Mouse (Mus musculus) forebrain, embryonic 15.5 days (tissue): Measurements from ENCODE around the gene Ncor1. TPM values are rescaled to one million over a fixed set of nuclear protein-coding genes. Genes with fewer than 3 reads are reported as not detected.

ENCODE experiments used
- ATAC-seq: fragments of 200-750 bp; cut with Nextera tagmentation; replicated peaks from 2 replicates; pipeline ENCODE4 v1.8.0; 2017; ENCODE audit warnings: mild to moderate bottlenecking, moderate TSS enrichment, moderate library complexity
- H3K27ac ChIP-seq: fragments of 300-500 bp; sonication (generic); replicated peaks from 2 replicates; pipeline ENCODE4 v1.5.1; 2015; ENCODE audit warnings: mild to moderate bottlenecking, inconsistent platforms
- H3K27me3 ChIP-seq: fragments of 300-500 bp; sonication (generic); 2 replicates; pipeline ENCODE4 v1.6.1; 2015; ENCODE audit warnings: inconsistent platforms
- H3K36me3 ChIP-seq: fragments of 300-500 bp; sonication (generic); 2 replicates; pipeline ENCODE4 v1.6.1; 2015; ENCODE audit warnings: mild to moderate bottlenecking, inconsistent platforms
- H3K4me1 ChIP-seq: fragments of 300-500 bp; sonication (generic); 2 replicates; pipeline ENCODE4 v1.6.1; 2015; ENCODE audit warnings: inconsistent platforms
- H3K4me2 ChIP-seq: fragments of 300-500 bp; sonication (generic); replicated peaks from 2 replicates; pipeline ENCODE4 v1.6.1; 2015; ENCODE audit warnings: mild to moderate bottlenecking, inconsistent platforms
- H3K4me3 ChIP-seq: fragments of 300-500 bp; sonication (generic); 2 replicates; pipeline ENCODE4 v1.5.1; 2015; ENCODE audit warnings: mild to moderate bottlenecking, inconsistent platforms
- H3K9ac ChIP-seq: fragments of 300-500 bp; sonication (generic); replicated peaks from 2 replicates; pipeline ENCODE4 v1.6.1; 2015; ENCODE audit warnings: mild to moderate bottlenecking, inconsistent platforms
- H3K9me3 ChIP-seq: fragments of 300-500 bp; sonication (generic); 2 replicates; pipeline ENCODE4 v1.6.1; 2016; ENCODE audit warnings: inconsistent platforms
- WGBS: fragments of 180-500 bp; shearing (Covaris S2); methylation state at CpG from one replicate; pipeline ENCODE4 v1.1.7; 2015; ENCODE audit warnings: mixed read lengths; 5-methylcytosine and 5-hydroxymethylcytosine counted together
- polyA plus RNA-seq: library from polyadenylated mRNA; unstranded; fragments of >200 nt; fragmentation: Nextera tagmentation; extraction: Ambion mirVana; gene quantifications from 2 replicates; pipeline ENCODE4 v1.2.1, GENCODE M21; 2015

Gene Ncor1
- polyA plus RNA-seq, 1 experiment from 2014 or later, result 213 TPM

GRCm38 (mm10) chr11:62280675-62281600 lies 177.4 kb downstream of the Ncor1 start, which contains the start of the genes Zswim7 and Ttc19:
TSS of gene Zswim7 (minus strand) at chr11:62281375.
TSS of gene Ttc19 (plus strand) at chr11:62281473.
- peaks cover 23% of the 10 kb centered on the region for H3K36me3 ChIP-seq
- peak within 1 kb of the TSS; percentile 77 for H3K4me2 ChIP-seq
- H3K27me3 ChIP-seq, result no peaks in the 10 kb centered on the region
- H3K9me3 ChIP-seq, result no peaks in the 10 kb centered on the region
- WGBS, result under 1% methylated on average over 68 of the region's 68 CpGs
- H3K27ac ChIP-seq, result peak within 1 kb of the TSS; percentile 82
- H3K4me1 ChIP-seq, result peaks cover 11% of the 10 kb centered on the region
- peak within 1 kb of the TSS; percentile 74 for H3K9ac ChIP-seq
- H3K4me3 ChIP-seq, result peak within 1 kb of the TSS; percentile 73
- ATAC-seq, result peak; percentile 97

- Histone ChIP-seq H3K9ac (no peak overlapping the region), H3K27ac (no peak overlapping the region), H3K4me2 (no peak overlapping the region), H3K27me3 (no peaks in the 10 kb centered on the region), H3K36me3 (no peaks in the 10 kb centered on the region), H3K4me1 (peaks cover 11% of the 10 kb centered on the region), H3K4me3 (no peak overlapping the region), H3K9me3 (no peaks in the 10 kb centered on the region)
- 28% methylated on average over 5 of the region's 5 CpGs for whole genome bisulfite sequencing
- no peak for ATAC-seq
Measured at GRCm38 (mm10) chr11:62278027-62278426, 180.3 kb downstream of the Ncor1 start.

- WGBS, result 65% methylated on average over 8 of the region's 8 CpGs
- H3K4me2 ChIP-seq, result no peak overlapping the region
- H3K4me3 ChIP-seq, result no peak overlapping the region
- H3K27me3 ChIP-seq, result no peaks in the 10 kb centered on the region
- peaks cover 4% of the 10 kb centered on the region for H3K4me1 ChIP-seq
- H3K27ac ChIP-seq, result no peak overlapping the region
- no peaks in the 10 kb centered on the region for H3K9me3 ChIP-seq
- H3K9ac ChIP-seq, result no peak overlapping the region
- H3K36me3 ChIP-seq, result no peaks in the 10 kb centered on the region
- no peak for ATAC-seq
Measured at GRCm38 (mm10) chr11:62277086-62277485, 181.3 kb downstream of the Ncor1 start.

DNA sequence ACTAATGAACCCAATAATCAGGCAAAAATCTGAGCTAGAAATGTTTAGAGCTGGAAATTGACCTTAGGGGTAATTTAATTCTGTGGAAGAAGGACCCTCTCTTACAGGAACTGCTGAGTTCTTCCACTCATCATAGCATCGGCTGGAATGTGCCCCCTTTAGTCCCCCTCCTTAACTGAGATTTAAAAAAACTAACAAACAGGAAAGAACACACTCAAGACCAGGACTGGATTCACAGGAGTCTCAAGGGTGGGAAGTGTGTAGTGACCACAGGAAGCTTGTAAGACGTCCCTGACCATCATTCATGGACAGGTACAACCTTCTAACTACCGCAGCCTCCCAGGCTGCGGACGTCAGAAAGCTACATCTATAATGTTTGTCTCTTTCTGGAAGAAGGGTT lies 187.5 kb downstream of the Ncor1 start:
- WGBS, result 71% methylated on average over 5 of the region's 5 CpGs

DNA sequence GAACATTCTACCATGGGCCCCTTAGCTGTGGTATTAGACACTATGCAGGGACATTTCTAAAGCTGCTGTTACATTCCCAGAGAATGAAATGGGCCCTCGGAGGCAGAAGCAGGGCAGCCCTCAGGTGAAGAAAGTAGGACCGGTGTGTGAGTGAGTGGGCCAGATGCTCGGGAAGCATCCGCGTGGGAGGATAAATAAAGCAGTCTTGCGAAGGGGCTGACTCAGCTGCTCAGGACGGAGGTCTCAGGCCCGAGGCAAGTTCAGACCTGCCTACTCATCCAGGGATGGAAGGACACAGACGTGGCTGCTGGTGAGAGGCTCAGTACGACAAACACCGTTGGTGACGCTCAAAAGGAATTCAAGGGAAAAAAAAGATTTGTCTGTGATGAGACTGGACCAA lies 189.2 kb downstream of the Ncor1 start:
- Histone ChIP-seq H3K27ac (no peak overlapping the region), H3K4me3 (no peak overlapping the region), H3K4me1 (peaks cover 15% of the 10 kb centered on the region), H3K36me3 (no peaks in the 10 kb centered on the region), H3K4me2 (no peak overlapping the region), H3K9ac (no peak overlapping the region), H3K27me3 (no peaks in the 10 kb centered on the region), H3K9me3 (no peaks in the 10 kb centered on the region)
- 89% methylated on average over 12 of the region's 12 CpGs for WGBS
- no peak for ATAC-seq

More for the DNA sequence above, 187.5 kb downstream of the Ncor1 start:
- peaks cover 15% of the 10 kb centered on the region for H3K4me1 ChIP-seq
- no peaks in the 10 kb centered on the region for H3K36me3 ChIP-seq
- no peak for ATAC-seq
- H3K27me3 ChIP-seq, result no peaks in the 10 kb centered on the region
- no peak overlapping the region for H3K4me3 ChIP-seq
- H3K27ac ChIP-seq, result no peak overlapping the region
- no peaks in the 10 kb centered on the region for H3K9me3 ChIP-seq
- H3K9ac ChIP-seq, result no peak overlapping the region
- H3K4me2 ChIP-seq, result no peak overlapping the region

GRCm38 (mm10) chr11:62268381-62268780 lies 190.0 kb downstream of the Ncor1 start:
- no peak overlapping the region for H3K4me2 ChIP-seq

DNA sequence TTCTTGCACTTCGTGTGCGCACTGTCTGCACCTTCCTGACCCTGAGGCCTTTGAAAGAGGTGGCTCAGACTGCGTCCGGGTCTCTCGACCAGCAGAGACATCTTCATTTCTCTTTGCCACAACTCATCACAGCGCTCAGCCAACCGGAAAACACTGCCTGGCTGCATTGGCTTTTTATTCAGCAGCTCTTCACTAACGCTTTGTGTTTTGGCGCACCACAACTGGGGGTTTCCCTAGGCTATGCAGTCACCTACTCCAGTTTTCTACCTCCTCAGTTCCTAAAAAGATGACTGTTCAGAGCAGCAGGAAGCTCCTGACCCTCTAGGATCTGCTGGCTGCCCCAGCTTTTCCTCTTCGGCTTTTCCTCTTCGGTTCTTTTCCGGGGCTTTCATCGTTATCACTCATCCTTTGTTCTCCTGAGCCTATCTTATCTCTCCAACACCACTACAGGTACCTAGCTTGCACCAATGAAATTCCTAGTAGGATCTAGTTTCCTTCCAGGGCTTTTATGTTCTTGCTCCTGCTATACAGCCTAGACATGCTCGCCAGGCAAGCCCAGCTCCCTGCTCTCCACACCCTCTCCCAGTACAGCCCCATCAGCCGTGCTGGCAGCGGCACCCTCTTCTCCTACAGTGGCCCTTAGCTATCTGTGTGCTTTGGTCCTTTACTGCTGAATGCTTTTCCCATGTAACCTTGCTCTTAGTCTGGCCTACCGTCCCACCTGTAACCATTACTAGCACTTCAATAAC lies 191.7 kb downstream of the Ncor1 start:
- ATAC-seq, result no peak
- H3K27ac ChIP-seq, result no peak overlapping the region
- 46% methylated on average over 17 of the region's 17 CpGs for WGBS

More at GRCm38 (mm10) chr11:62268381-62268780, 190.0 kb downstream of the Ncor1 start:
- Histone ChIP-seq H3K4me1 (peaks cover 15% of the 10 kb centered on the region), H3K36me3 (no peaks in the 10 kb centered on the region), H3K27ac (no peak overlapping the region), H3K27me3 (no peaks in the 10 kb centered on the region), H3K9me3 (no peaks in the 10 kb centered on the region), H3K9ac (no peak overlapping the region), H3K4me3 (no peak overlapping the region)
- no peak for ATAC-seq
- WGBS, result 84% methylated on average over 8 of the region's 8 CpGs

More for the DNA sequence above, 191.7 kb downstream of the Ncor1 start:
- Histone ChIP-seq H3K27me3 (no peaks in the 10 kb centered on the region), H3K36me3 (no peaks in the 10 kb centered on the region), H3K4me3 (no peak overlapping the region), H3K4me1 (peaks cover 15% of the 10 kb centered on the region), H3K4me2 (no peak overlapping the region), H3K9me3 (no peaks in the 10 kb centered on the region), H3K9ac (no peak overlapping the region)

Other genes starting within 250 kb of the Ncor1 start
- gene Adora2b, start 209.6 kb downstream of the Ncor1 start, polyA plus RNA-seq, result 2.2 and 2.4 TPM in 2 replicates
- 9.4 and 9.8 TPM in 2 replicates for gene Zswim7, start 177.2 kb downstream of the Ncor1 start, polyA plus RNA-seq
- 33.1 and 33.9 TPM in 2 replicates for gene Ttc19, start 177.1 kb downstream of the Ncor1 start, polyA plus RNA-seq
- gene Pigl, start 81 bp downstream of the Ncor1 start, polyA plus RNA-seq, result 5.4 and 5.5 TPM in 2 replicates
- 94.2 and 99.8 TPM in 2 replicates for gene Cenpv, start 80.7 kb upstream of the Ncor1 start, polyA plus RNA-seq
- gene Ubb, start 92.6 kb upstream of the Ncor1 start, polyA plus RNA-seq, result 4,659 and 4,677 TPM in 2 replicates
- gene Trpv2, start 115.9 kb upstream of the Ncor1 start, polyA plus RNA-seq, result 17.1 and 19.8 TPM in 2 replicates
- 11.1 and 11.3 TPM in 2 replicates for gene Lrrc75a, start 190.0 kb upstream of the Ncor1 start, polyA plus RNA-seq
- gene Mmgt2, start 190.1 kb upstream of the Ncor1 start, polyA plus RNA-seq, result 26.2 and 30.7 TPM in 2 replicates